Mouse (Mus musculus) left cerebral cortex, adult 8-10 months (tissue): Measurements from ENCODE around the gene Glp1r. TPM values are rescaled to one million over a fixed set of nuclear protein-coding genes. Genes with fewer than 3 reads are reported as not detected.

Experiments
- DNase-seq, 2 experiments: peaks; one replicate each; pipeline ENCODE4 v3.0.0; 2022; ENCODE audit warnings: low spot score in 2 of 2
- total RNA-seq, 4 experiments: library from RNA; stranded (reverse); gene quantifications; 2 replicates each; pipeline ENCODE4 v1.2.4; 2022

Gene Glp1r
- 1 to 10 TPM in 3 of 4 experiments, under 1 TPM in 1; 0.94 to 3.1 (median 2.4) TPM for total RNA-seq

GRCm38 (mm10) chr17:30901627-30902026 lies at the start of gene Glp1r:
TSS of gene Glp1r (plus strand) at chr17:30901817.
- no peak for DNase-seq

GRCm38 (mm10) chr17:30852345-30852744 lies 49.3 kb upstream of the Glp1r start:
- DNase-seq, result no peak

GRCm38 (mm10) chr17:30857347-30857746 lies 44.3 kb upstream of the Glp1r start:
- no peak for DNase-seq

GRCm38 (mm10) chr17:30858586-30859259 lies 42.9 kb upstream of the Glp1r start:
- DNase-seq, result no peak

- no peak for DNase-seq
Measured at GRCm38 (mm10) chr17:30859989-30860585, 41.5 kb upstream of the Glp1r start.

- no peak for DNase-seq
Measured at GRCm38 (mm10) chr17:30860606-30861005, 41.0 kb upstream of the Glp1r start.

GRCm38 (mm10) chr17:30866281-30866680 lies 35.3 kb upstream of the Glp1r start:
- DNase-seq, result no peak

GRCm38 (mm10) chr17:30866966-30867365 lies 34.7 kb upstream of the Glp1r start:
- DNase-seq, result no peak

- DNase-seq, result no peak
Measured at GRCm38 (mm10) chr17:30871040-30871439, 30.6 kb upstream of the Glp1r start.

GRCm38 (mm10) chr17:30874276-30874675 lies 27.3 kb upstream of the Glp1r start:
- no peak for DNase-seq

- no peak for DNase-seq
Measured at GRCm38 (mm10) chr17:30877456-30877855, 24.2 kb upstream of the Glp1r start.

- DNase-seq, result no peak
Measured at GRCm38 (mm10) chr17:30878626-30879025, 23.0 kb upstream of the Glp1r start.

- no peak for DNase-seq
Measured at GRCm38 (mm10) chr17:30880391-30880790, 21.2 kb upstream of the Glp1r start.

- DNase-seq, result no peak
Measured at GRCm38 (mm10) chr17:30881001-30881400, 20.6 kb upstream of the Glp1r start.

GRCm38 (mm10) chr17:30882206-30882605 lies 19.4 kb upstream of the Glp1r start:
- no peak for DNase-seq

GRCm38 (mm10) chr17:30883534-30883933 lies 18.1 kb upstream of the Glp1r start:
- no peak for DNase-seq

GRCm38 (mm10) chr17:30892086-30892485 lies 9.5 kb upstream of the Glp1r start:
- DNase-seq, result no peak

- no peak for DNase-seq
Measured at GRCm38 (mm10) chr17:30892730-30893129, 8.9 kb upstream of the Glp1r start.

- DNase-seq, result no peak
Measured at GRCm38 (mm10) chr17:30897075-30897474, 4.5 kb upstream of the Glp1r start.

GRCm38 (mm10) chr17:30904096-30904495 lies 2.5 kb downstream of the Glp1r start:
- no peak for DNase-seq

GRCm38 (mm10) chr17:30907577-30907976 lies 6.0 kb downstream of the Glp1r start:
- DNase-seq, result no peak

GRCm38 (mm10) chr17:30910866-30911731 lies 9.5 kb downstream of the Glp1r start:
- no peak for DNase-seq
